Mouse (Mus musculus) bone marrow, adult 2 months (tissue): ENCODE data around the gene Tmem212. TPM values are rescaled to one million over a fixed set of nuclear protein-coding genes. Genes with fewer than 3 reads are reported as not detected.

Experiments
- H3K27ac ChIP-seq: fragments of 200-500 bp; 2 replicates; pipeline ENCODE4 v1.5.1; 2012; ENCODE audit warnings: low read depth, mild to moderate bottlenecking, control low read depth, inconsistent platforms, low read length; ENCODE audit not compliant: control insufficient read depth, poor library complexity, insufficient read depth
- H3K4me1 ChIP-seq: fragments of 200-500 bp; 2 replicates; pipeline ENCODE4 v1.6.1; 2011; ENCODE audit warnings: low read length; ENCODE audit not compliant: control insufficient read depth, insufficient read depth
- H3K4me3 ChIP-seq: fragments of 200-500 bp; replicated peaks from 2 replicates; pipeline ENCODE3; 2011; ENCODE audit warnings: mild to moderate bottlenecking, low read depth, low read length, control low read depth; ENCODE audit not compliant: control insufficient read depth
- CTCF ChIP-seq: fragments of 200-500 bp; IDR thresholded peaks from 2 replicates; pipeline ENCODE4 v1.5.1; 2011; ENCODE audit warnings: low read length, control low read depth; ENCODE audit not compliant: control insufficient read depth, insufficient read depth
- POLR2A ChIP-seq: fragments of 200-500 bp; IDR thresholded peaks from 2 replicates; pipeline ENCODE4 v1.6.1; 2011; ENCODE audit warnings: low read depth, mild to moderate bottlenecking, control low read depth, low read length, borderline replicate concordance; ENCODE audit not compliant: control insufficient read depth
- WGBS: fragments of 180-500 bp; shearing (Covaris S2); methylation state at CpG from one replicate; pipeline ENCODE4 v1.1.7; 2018; 5-methylcytosine and 5-hydroxymethylcytosine counted together
- polyA plus RNA-seq: library from polyadenylated mRNA; stranded (reverse); fragments of >200 nt; gene quantifications from 2 replicates; pipeline ENCODE4 v1.2.4, GENCODE M21; 2011; ENCODE audit warnings: low replicate concordance; ENCODE audit not compliant: missing spikeins, insufficient read depth, insufficient read length

Tmem212 gene
- polyA plus RNA-seq, 1 experiment = not detected

- Histone ChIP-seq H3K27ac (no peak overlapping the region), H3K4me1 (no peaks in the 10 kb centered on the region; the same call in 1 of the 2 replicates), H3K4me3 (no peak overlapping the region)
- whole genome bisulfite sequencing = 82% methylated on average over 3 of the region's 3 CpGs
- TF ChIP-seq POLR2A = no peak
- TF ChIP-seq CTCF = no peak
Measured at GRCm38 (mm10) chr3:27935644-27936043, 39.5 kb upstream of the Tmem212 start.

- H3K4me1 ChIP-seq = no peaks in the 10 kb centered on the region; the same call in 1 of the 2 replicates
- TF ChIP-seq CTCF (no peak), POLR2A (no peak)
- WGBS = 85% methylated on average over 5 of the region's 5 CpGs
- no peak overlapping the region for H3K27ac ChIP-seq
- H3K4me3 ChIP-seq = no peak overlapping the region
Measured at GRCm38 (mm10) chr3:27932391-27932790, 36.2 kb upstream of the Tmem212 start.

- Histone ChIP-seq H3K4me3 (no peak overlapping the region), H3K4me1 (no peaks in the 10 kb centered on the region), H3K27ac (no peak overlapping the region)
- TF ChIP-seq POLR2A (no peak), CTCF (no peak)
- 73% methylated on average over 4 of the region's 4 CpGs for WGBS
Measured at GRCm38 (mm10) chr3:27929219-27929618, 33.1 kb upstream of the Tmem212 start.

- no peak overlapping the region for H3K27ac ChIP-seq
- TF ChIP-seq POLR2A (no peak), CTCF (no peak)
- H3K4me1 ChIP-seq = no peaks in the 10 kb centered on the region
- WGBS = 60% methylated on average over 3 of the region's 3 CpGs
- H3K4me3 ChIP-seq = no peak overlapping the region
Measured at GRCm38 (mm10) chr3:27924037-27924436, 27.9 kb upstream of the Tmem212 start.

DNA sequence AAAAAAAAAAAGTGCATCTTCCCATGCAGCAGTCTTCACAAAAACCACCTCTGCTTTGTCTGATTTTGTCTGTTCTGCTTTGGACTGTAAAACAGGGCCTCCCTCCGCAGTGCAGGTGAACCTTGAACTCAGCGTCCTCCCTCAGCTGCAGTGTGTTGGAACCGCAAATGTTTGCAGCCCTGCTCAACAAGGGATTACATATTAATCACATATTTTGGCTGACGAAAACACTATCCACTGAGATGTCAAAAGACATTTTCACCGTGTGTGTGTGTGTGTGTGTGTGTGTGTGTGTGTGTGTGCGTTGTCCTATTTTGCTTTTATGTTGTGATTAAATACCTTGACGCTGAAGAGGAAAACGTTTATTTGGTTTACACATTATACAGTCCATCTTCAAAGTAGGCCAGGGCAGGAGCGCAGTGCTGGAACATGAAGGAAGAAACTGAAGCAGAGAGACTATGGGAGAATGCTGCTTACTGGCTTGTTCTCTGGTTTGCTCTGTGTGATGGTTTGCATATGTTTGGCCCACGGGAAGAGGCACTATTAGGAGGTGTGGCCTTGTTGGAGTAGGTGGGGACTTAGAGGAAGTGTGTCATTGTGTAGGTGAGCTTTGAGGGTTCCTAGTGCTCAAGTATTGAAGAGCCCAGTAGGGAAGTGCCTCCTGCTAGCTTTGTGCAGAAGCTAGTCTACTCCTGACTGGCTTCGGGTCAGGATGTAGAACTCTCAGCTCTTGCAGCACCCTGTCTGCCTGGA lies 25.3 kb upstream of the Tmem212 start:
- TF ChIP-seq POLR2A = no peak
- TF ChIP-seq CTCF = no peak
- WGBS = 83% methylated on average over 11 of the region's 11 CpGs
- Histone ChIP-seq H3K27ac (no peak overlapping the region), H3K4me3 (no peak overlapping the region), H3K4me1 (no peaks in the 10 kb centered on the region)

DNA sequence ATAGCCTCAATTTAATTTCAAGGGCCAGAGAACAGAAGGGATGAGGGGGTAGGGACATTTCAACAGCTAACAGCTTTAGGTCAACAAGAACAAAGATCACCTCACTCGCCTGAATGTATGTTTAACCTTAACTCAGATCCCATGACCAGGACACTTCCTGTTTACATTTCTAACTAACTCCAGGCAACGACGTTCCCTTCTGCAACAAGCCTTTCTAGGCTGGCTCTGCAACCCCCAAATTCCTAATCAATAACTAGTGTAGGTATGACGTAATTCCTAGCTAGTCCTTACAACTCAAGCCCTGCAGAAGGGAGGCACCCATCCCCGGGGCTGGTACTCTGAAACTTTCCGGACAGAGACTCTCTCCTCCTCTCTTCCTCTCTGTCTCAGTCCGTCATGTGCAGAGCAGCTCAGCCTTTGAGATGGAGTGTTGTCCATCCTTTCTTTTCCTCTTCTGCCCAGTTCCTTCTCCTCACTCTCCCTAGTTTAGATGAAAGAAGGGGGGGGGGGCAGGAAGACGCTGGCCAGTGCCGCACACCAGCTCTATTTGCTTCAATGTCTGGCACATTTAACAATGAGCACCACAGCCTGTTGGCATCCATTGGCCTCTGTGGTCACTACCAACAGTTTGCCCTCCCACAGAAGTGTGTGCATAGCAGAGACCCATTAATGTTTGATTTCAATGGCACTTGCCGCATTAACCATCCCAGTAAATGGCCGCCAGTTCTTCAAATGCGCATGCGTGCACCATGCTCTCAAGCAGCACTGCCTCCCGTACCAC lies 22.7 kb upstream of the Tmem212 start:
- WGBS = 82% methylated on average over 14 of the region's 14 CpGs
- no peaks in the 10 kb centered on the region for H3K4me1 ChIP-seq
- no peak for TF ChIP-seq POLR2A
- no peak for TF ChIP-seq CTCF
- H3K27ac ChIP-seq = no peak overlapping the region
- H3K4me3 ChIP-seq = no peak overlapping the region

GRCm38 (mm10) chr3:27909016-27909415 lies 12.8 kb upstream of the Tmem212 start:
- TF ChIP-seq POLR2A (no peak), CTCF (no peak)
- Histone ChIP-seq H3K4me3 (no peak overlapping the region), H3K4me1 (no peaks in the 10 kb centered on the region), H3K27ac (no peak overlapping the region)
- WGBS = 86% methylated on average over 3 of the region's 3 CpGs

- H3K4me1 ChIP-seq = no peaks in the 10 kb centered on the region
- TF ChIP-seq POLR2A = no peak
- no peak for TF ChIP-seq CTCF
- 80% methylated on average over 2 of the region's 2 CpGs for WGBS
- no peak overlapping the region for H3K27ac ChIP-seq
- H3K4me3 ChIP-seq = no peak overlapping the region
Measured at GRCm38 (mm10) chr3:27908316-27908715, 12.1 kb upstream of the Tmem212 start.
